Mouse (Mus musculus): ENCODE data around the gene Stac2. TPM values are rescaled to one million over a fixed set of nuclear protein-coding genes. Genes with fewer than 3 reads are reported as not detected.

The Stac2 gene
- polyA plus RNA-seq, 1 experiment = 34.6 TPM

DNA sequence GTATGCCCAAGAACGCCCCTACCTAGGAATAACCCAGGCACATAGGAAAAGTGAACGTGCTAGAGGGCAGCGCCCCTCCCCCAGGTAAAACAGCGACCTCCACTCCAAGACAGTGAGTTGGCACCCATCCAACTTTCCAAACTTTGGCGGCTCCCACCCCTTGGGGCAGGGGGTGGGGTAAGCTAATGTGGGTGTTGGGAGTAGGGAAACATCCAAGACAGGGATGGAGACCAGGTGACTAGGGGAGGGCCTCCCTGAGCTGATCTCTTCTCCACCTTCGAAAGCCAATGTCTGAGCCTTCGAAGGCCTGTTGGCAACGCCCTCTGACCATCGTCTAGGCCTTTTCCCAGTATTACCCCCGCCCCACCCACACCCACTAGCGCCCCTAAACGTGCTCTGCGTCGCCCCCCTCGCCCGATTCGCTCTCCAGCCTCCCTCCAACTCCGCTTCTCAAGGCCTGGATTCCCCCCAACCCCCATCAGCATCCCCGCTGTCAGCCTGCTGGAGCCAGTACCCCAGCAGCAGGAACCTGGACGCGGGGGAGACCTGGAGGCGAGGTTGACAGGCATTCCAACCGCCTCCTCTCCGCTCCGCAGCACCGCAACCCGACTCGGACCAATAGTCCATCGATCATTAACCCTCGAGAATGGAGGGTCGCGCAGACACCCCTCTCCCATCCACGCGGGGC is 31.6 kb downstream of the Stac2 start:
- no peaks in the 10 kb centered on the region for H3K36me3 ChIP-seq (ENCODE audit: control insufficient read depth, insufficient read depth)
- peaks cover 11% of the 10 kb centered on the region for H3K79me2 ChIP-seq (ENCODE audit: control insufficient read depth, insufficient read depth)
- peak overlapping the region; percentile 76 for H3ac ChIP-seq (ENCODE audit: control insufficient read depth, insufficient read length, low read depth)
- H3K4me3 ChIP-seq (ENCODE audit: insufficient read depth, poor library complexity, severe bottlenecking) = peak overlapping the region; percentile 51
- H3K79me3 ChIP-seq (ENCODE audit: low read depth) = no peaks in the 10 kb centered on the region
- no peaks in the 10 kb centered on the region for H3K27me3 ChIP-seq (ENCODE audit: control insufficient read depth, insufficient read depth, insufficient read length)
- no peak for TF ChIP-seq USF1 (IDR thresholded peaks at IDR 0.05; ENCODE audit: low read depth)
- no peak for TF ChIP-seq CTCF (IDR thresholded peaks at IDR 0.05; ENCODE audit: control insufficient read depth, insufficient read depth, insufficient read length)
- TF ChIP-seq CEBPB (IDR thresholded peaks at IDR 0.05; ENCODE audit: low read depth) = no peak
- TF ChIP-seq MYOD1 (IDR thresholded peaks at IDR 0.05; ENCODE audit: control insufficient read depth, insufficient read length, low read depth) = no peak
- TF ChIP-seq MYOG (IDR thresholded peaks at IDR 0.05; ENCODE audit: control insufficient read depth, extremely low read depth, insufficient read length) = no peak
- no peak for TF ChIP-seq MAX (IDR thresholded peaks at IDR 0.05)
- TF ChIP-seq FOSL1 (IDR thresholded peaks at IDR 0.05; ENCODE audit: insufficient read depth, low read length, poor library complexity, severe bottlenecking) = no peak

DNA sequence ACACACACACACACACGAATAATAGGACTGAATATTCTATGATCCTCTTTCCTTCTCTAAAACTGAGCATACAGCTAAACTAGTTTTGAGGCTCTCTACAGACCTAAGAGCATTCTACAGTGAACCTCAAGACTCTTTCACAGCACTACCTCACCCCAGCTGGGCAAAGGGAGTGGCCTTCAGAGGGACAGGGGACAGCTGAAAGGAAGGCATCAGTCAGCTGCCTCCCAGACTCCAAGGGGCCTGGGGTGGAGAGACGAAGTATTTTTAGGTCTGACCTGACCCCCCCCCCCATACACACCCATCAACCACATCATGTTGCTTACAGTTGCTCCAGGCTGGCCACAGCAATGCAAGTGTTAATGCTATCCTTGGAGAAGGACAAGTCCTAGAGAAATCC is 32.1 kb downstream of the Stac2 start:
- TF ChIP-seq FOSL1 (IDR thresholded peaks at IDR 0.05; ENCODE audit: insufficient read depth, low read length, poor library complexity, severe bottlenecking) (no peak), MYOD1 (IDR thresholded peaks at IDR 0.05; ENCODE audit: control insufficient read depth, insufficient read length, low read depth) (peak; percentile 63), MAX (IDR thresholded peaks at IDR 0.05) (no peak)
- peaks cover 10% of the 10 kb centered on the region for H3K79me2 ChIP-seq (ENCODE audit: control insufficient read depth, insufficient read depth)
- H3K4me3 ChIP-seq (ENCODE audit: insufficient read depth, poor library complexity, severe bottlenecking) = peak overlapping the region; percentile 51
- no peaks in the 10 kb centered on the region for H3K27me3 ChIP-seq (ENCODE audit: control insufficient read depth, insufficient read depth, insufficient read length)
- no peak overlapping the region for H3ac ChIP-seq (ENCODE audit: control insufficient read depth, insufficient read length, low read depth)
- no peaks in the 10 kb centered on the region for H3K36me3 ChIP-seq (ENCODE audit: control insufficient read depth, insufficient read depth)
- H3K79me3 ChIP-seq (ENCODE audit: low read depth) = no peaks in the 10 kb centered on the region

DNA sequence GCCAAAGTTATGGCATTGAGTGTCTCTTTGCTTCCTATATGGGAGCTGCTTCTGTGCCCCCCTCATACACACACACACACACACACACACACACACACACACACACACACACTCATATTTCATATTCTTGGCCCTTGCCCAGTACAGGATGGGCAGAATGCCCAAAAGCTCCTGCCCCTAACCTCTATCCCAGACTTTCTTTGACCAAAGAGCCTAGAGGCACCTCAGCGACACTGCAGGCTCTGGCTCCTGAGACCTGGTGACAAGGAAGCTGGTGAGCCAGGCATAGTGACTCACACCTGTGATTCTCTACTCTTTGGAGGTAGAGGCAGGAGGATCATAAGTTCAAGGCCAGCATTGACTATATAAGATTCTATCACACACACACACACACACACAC is 32.6 kb downstream of the Stac2 start:
- Histone ChIP-seq H3K79me3 (ENCODE audit: low read depth) (no peaks in the 10 kb centered on the region), H3ac (ENCODE audit: control insufficient read depth, insufficient read length, low read depth) (no peak overlapping the region), H3K79me2 (ENCODE audit: control insufficient read depth, insufficient read depth) (peaks cover 10% of the 10 kb centered on the region), H3K27me3 (ENCODE audit: control insufficient read depth, insufficient read depth, insufficient read length) (no peaks in the 10 kb centered on the region), H3K4me3 (ENCODE audit: insufficient read depth, poor library complexity, severe bottlenecking) (no peak overlapping the region), H3K36me3 (ENCODE audit: control insufficient read depth, insufficient read depth) (no peaks in the 10 kb centered on the region)
- no peak for TF ChIP-seq MYOG (IDR thresholded peaks at IDR 0.05; ENCODE audit: control insufficient read depth, extremely low read depth, insufficient read length)
- no peak for TF ChIP-seq MYOD1 (IDR thresholded peaks at IDR 0.05; ENCODE audit: control insufficient read depth, insufficient read length, low read depth)
- TF ChIP-seq CEBPB (IDR thresholded peaks at IDR 0.05; ENCODE audit: low read depth) = no peak
- TF ChIP-seq USF1 (IDR thresholded peaks at IDR 0.05; ENCODE audit: low read depth) = no peak
- no peak for TF ChIP-seq MAX (IDR thresholded peaks at IDR 0.05)
- TF ChIP-seq CTCF (IDR thresholded peaks at IDR 0.05; ENCODE audit: control insufficient read depth, insufficient read depth, insufficient read length) = no peak
- TF ChIP-seq FOSL1 (IDR thresholded peaks at IDR 0.05; ENCODE audit: insufficient read depth, low read length, poor library complexity, severe bottlenecking) = no peak

DNA sequence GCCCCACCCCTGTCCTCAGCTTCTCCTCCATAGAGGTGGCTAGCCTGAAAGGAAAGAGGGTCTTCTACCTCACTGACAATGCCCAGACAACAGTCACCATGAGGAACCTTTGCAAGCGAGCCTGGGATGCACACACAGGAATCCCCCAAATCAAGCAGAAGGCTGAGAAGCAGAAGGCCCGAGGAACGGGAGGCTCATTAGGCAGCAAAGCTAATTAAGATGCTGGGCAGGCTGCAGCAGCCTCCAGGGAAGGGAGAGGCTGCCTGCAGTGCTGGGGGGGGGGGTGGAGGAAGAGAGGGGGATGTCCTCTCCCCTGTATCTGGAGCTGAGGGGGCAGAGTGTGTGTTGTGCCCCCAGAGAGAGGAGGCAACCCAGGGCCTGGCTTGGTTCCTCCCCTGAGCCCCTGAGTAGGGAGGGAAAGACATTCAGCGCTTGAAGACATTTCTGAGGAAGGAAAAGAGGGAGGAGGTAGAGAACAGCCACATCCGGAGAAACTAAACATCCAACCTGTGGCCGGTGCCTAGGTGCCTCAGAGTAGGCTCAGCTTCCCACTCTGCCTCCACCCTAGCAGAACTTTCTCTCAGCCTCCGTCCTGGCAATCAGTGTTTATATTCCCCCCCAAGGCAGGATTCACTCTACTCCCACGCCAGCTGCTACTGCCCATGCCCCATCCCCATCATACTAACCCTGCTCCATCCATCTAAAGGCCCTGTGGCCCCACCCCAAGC is 33.2 kb downstream of the Stac2 start:
- no peak overlapping the region for H3K4me3 ChIP-seq (ENCODE audit: insufficient read depth, poor library complexity, severe bottlenecking)

DNA sequence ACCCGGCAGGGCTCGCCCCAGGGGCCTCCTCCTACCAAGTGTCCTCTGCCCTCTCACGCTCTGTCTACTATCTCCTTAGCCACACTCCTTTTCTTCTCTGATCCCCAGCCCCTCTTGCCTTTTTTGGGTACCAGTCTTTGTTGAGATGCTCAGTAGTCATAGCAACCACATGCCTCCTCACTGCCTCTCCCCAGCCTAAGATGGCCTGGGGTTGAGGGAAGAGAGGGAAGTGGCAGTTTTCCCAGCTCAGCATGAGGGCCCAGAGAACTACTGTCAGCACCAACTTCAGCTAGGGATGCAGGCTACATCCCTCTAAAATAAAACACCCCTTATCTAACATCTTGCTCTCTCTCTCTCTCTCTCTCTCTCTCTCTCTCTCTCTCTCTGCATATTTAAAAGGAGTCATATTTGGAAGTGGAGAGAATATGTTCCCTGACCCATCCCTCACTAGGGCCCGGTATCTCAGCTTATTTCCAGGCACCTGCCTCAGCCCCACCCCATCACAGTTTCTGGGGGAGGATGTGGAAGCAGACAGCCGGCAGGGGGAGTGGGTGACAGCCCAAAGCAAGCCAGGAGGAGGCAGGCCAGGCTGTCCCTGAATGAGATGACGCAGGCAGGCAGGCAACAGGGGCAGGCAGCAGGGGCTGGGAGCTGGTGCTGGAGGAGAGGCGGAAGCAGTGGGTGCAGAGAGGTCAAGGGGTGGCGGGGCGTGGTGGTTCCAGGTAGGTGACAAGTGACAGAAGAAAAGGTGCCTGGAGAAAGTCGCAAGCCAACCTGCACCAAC is 34.2 kb downstream of the Stac2 start:
- Histone ChIP-seq H3ac (ENCODE audit: control insufficient read depth, insufficient read length, low read depth) (no peak overlapping the region), H3K27me3 (ENCODE audit: control insufficient read depth, insufficient read depth, insufficient read length) (no peaks in the 10 kb centered on the region), H3K79me3 (ENCODE audit: low read depth) (no peaks in the 10 kb centered on the region), H3K79me2 (ENCODE audit: control insufficient read depth, insufficient read depth) (peaks cover 10% of the 10 kb centered on the region), H3K36me3 (ENCODE audit: control insufficient read depth, insufficient read depth) (no peaks in the 10 kb centered on the region), H3K4me3 (ENCODE audit: insufficient read depth, poor library complexity, severe bottlenecking) (no peak overlapping the region)
- TF ChIP-seq USF1 (IDR thresholded peaks at IDR 0.05; ENCODE audit: low read depth) (no peak), CTCF (IDR thresholded peaks at IDR 0.05; ENCODE audit: control insufficient read depth, insufficient read depth, insufficient read length) (peak; percentile 16)

More for the DNA sequence above, 33.2 kb downstream of the Stac2 start:
- TF ChIP-seq MAX (IDR thresholded peaks at IDR 0.05) (no peak), CTCF (IDR thresholded peaks at IDR 0.05; ENCODE audit: control insufficient read depth, insufficient read depth, insufficient read length) (no peak), MYOD1 (IDR thresholded peaks at IDR 0.05; ENCODE audit: control insufficient read depth, insufficient read length, low read depth) (no peak), CEBPB (IDR thresholded peaks at IDR 0.05; ENCODE audit: low read depth) (no peak), FOSL1 (IDR thresholded peaks at IDR 0.05; ENCODE audit: insufficient read depth, low read length, poor library complexity, severe bottlenecking) (no peak), MYOG (IDR thresholded peaks at IDR 0.05; ENCODE audit: control insufficient read depth, extremely low read depth, insufficient read length) (no peak)
- Histone ChIP-seq H3K27me3 (ENCODE audit: control insufficient read depth, insufficient read depth, insufficient read length) (no peaks in the 10 kb centered on the region), H3K79me3 (ENCODE audit: low read depth) (no peaks in the 10 kb centered on the region), H3ac (ENCODE audit: control insufficient read depth, insufficient read length, low read depth) (no peak overlapping the region), H3K79me2 (ENCODE audit: control insufficient read depth, insufficient read depth) (peaks cover 10% of the 10 kb centered on the region), H3K36me3 (ENCODE audit: control insufficient read depth, insufficient read depth) (no peaks in the 10 kb centered on the region)
